In the genomic region with DNA sequence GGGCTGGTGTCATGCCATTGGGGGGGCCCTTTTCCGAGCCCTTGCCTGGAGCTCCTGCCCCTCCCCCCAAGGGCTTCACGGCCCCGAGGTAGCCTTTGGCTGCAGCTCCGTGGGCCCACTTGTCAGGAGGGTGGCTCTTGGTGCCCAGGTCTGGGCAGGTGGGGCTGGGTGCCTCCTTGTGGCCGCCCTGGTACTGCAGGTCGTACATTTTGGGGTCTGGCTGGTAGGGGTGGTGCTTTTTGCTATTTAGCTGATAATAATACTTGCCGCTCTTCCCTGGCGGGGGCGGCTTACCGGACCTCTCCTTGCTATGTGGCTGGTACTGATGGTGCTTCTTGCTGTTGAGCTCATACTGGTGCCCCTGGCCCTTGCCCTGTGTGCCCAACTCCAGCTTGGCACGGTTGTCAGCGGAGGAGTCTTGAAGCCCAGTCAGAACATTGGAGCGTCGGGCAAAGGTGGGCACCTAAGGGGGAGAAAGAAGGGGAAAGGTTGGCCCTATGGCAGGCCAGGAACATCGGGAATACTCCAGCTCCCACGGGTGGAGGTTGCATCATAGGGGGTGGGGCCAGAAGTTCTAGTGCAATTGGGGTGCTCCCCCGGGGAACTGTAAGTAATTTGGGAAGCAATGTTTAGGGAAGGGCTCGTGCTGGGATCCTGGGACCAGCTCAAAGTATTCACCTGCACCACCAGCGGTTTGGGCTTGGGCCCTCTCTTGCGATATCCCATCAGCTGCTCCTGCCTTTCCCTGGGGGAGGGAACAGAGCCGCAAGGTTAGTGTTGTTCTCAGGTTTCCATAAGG, we compare ENCODE assay signal across 8 mouse cellular contexts. TPM values are rescaled to one million over a fixed set of nuclear protein-coding genes. Genes with fewer than 3 reads are reported as not detected.
DNase-seq lines count a peak whose midpoint lies in the region; ATAC-seq and TF ChIP-seq lines count a peak whose summit lies in the region.

No protein-coding gene starts in this region.

- peak; percentile 61 for TF ChIP-seq CTCF in ES-Bruce4 (IDR thresholded peaks at IDR 0.05; ENCODE audit: low read depth, low read length)

- no peak overlapping the region for H3K9ac ChIP-seq in intestine, embryonic 14.5 days (ENCODE audit: low read length)
- H3K9ac ChIP-seq in intestine, embryonic 16.5 days (ENCODE audit: low read depth, low read length): no peak overlapping the region
- no peak overlapping the region for H3K9ac ChIP-seq in ES-Bruce4 (ENCODE audit: low read depth, poor library complexity, severe bottlenecking)
- no peak overlapping the region for H3K9ac ChIP-seq in hindbrain, embryonic 11.5 days (ENCODE audit: low read depth, low read length)

- peaks cover 64% of the 10 kb centered on the region for H3K4me1 ChIP-seq in intestine, embryonic 14.5 days (replicated peaks; ENCODE audit: control insufficient read depth, insufficient read depth, low read length)
- H3K4me1 ChIP-seq in intestine, embryonic 16.5 days (ENCODE audit: control insufficient read depth, insufficient read depth, low read length): peaks cover 70% of the 10 kb centered on the region
- H3K4me1 ChIP-seq in ES-Bruce4 (ENCODE audit: control insufficient read depth, insufficient read depth, low read length): no peaks in the 10 kb centered on the region
- peaks cover 44% of the 10 kb centered on the region for H3K4me1 ChIP-seq in hindbrain, embryonic 11.5 days (replicated peaks; ENCODE audit: control insufficient read depth, insufficient read depth, low read length)

- H3K4me2 ChIP-seq in intestine, embryonic 14.5 days (ENCODE audit: low read length): no peak overlapping the region
- H3K4me2 ChIP-seq in intestine, embryonic 16.5 days (ENCODE audit: low read depth, low read length): no peak overlapping the region
- H3K4me2 ChIP-seq in hindbrain, embryonic 11.5 days (replicated peaks; ENCODE audit: low read depth, low read length): no peak overlapping the region

- peak; percentile 82 for DNase-seq in intestine, embryonic 14.5 days (ENCODE audit: low spot score)
- DNase-seq in cerebellum, postnatal 14 days: peak; percentile 73 to 82
- peak; percentile 71 for DNase-seq in hindbrain, embryonic 11.5 days (ENCODE audit: low spot score)
- DNase-seq in lung, adult 18-20 months: peak; percentile 65 to 71
- peak; percentile 59 for DNase-seq in retina, embryonic 14.5 days (ENCODE audit: low spot score)

- TF ChIP-seq POLR2A in ES-Bruce4 (IDR thresholded peaks at IDR 0.05; ENCODE audit: insufficient read depth, low read length): no peak

- peaks cover 36% of the 10 kb centered on the region for H3K36me3 ChIP-seq in intestine, embryonic 14.5 days (ENCODE audit: control insufficient read depth, insufficient read depth, low read length)
- peaks cover 13% of the 10 kb centered on the region for H3K36me3 ChIP-seq in intestine, embryonic 16.5 days (ENCODE audit: control insufficient read depth, insufficient read depth, low read length)
- H3K36me3 ChIP-seq in ES-Bruce4 (ENCODE audit: control insufficient read depth, insufficient read depth, low read length, poor library complexity, severe bottlenecking): no peaks in the 10 kb centered on the region
- no peaks in the 10 kb centered on the region; the same call in 1 of the 2 replicates for H3K36me3 ChIP-seq in hindbrain, embryonic 11.5 days (ENCODE audit: control insufficient read depth, insufficient read depth, low read length)

- WGBS in intestine, embryonic 14.5 days: 47% methylated on average over 21 of the region's 21 CpGs
- WGBS in intestine, embryonic 16.5 days: 49% methylated on average over 21 of the region's 21 CpGs
- WGBS in hindbrain, embryonic 11.5 days: 8% methylated on average over 21 of the region's 21 CpGs

- ATAC-seq in intestine, embryonic 14.5 days (replicated peaks; ENCODE audit: low FRiP score, low TSS enrichment, low read depth): no peak
- no peak for ATAC-seq in intestine, embryonic 16.5 days
- no peak for ATAC-seq in hindbrain, embryonic 11.5 days (ENCODE audit: low FRiP score)
- ATAC-seq in erythroblast, adult 5-6 weeks (replicated peaks; ENCODE audit: low FRiP score, poor library complexity, severe bottlenecking): no peak

- H3K27ac ChIP-seq in intestine, embryonic 14.5 days (ENCODE audit: low read depth): no peak overlapping the region
- no peak overlapping the region for H3K27ac ChIP-seq in intestine, embryonic 16.5 days (ENCODE audit: low read length)
- H3K27ac ChIP-seq in ES-Bruce4 (ENCODE audit: insufficient read depth, low read length): no peak overlapping the region
- no peak overlapping the region for H3K27ac ChIP-seq in hindbrain, embryonic 11.5 days (ENCODE audit: low read depth, low read length)

- H3K9me3 ChIP-seq in intestine, embryonic 14.5 days (ENCODE audit: control insufficient read depth, low read length): no peaks in the 10 kb centered on the region
- no peaks in the 10 kb centered on the region for H3K9me3 ChIP-seq in intestine, embryonic 16.5 days (ENCODE audit: control insufficient read depth, low read length)
- H3K9me3 ChIP-seq in ES-Bruce4 (replicated peaks; ENCODE audit: control insufficient read depth, insufficient read depth, low read length, poor library complexity, severe bottlenecking): no peaks in the 10 kb centered on the region
- no peaks in the 10 kb centered on the region for H3K9me3 ChIP-seq in hindbrain, embryonic 11.5 days (ENCODE audit: control insufficient read depth, low read length)

- H3K4me3 ChIP-seq in intestine, embryonic 14.5 days (ENCODE audit: low read depth, low read length): no peak overlapping the region
- no peak overlapping the region for H3K4me3 ChIP-seq in intestine, embryonic 16.5 days (ENCODE audit: low read length)
- 0 out of 2 replicates have a peak overlapping the region, but pooled peaks have one; percentile 11 for H3K4me3 ChIP-seq in ES-Bruce4 (ENCODE audit: low read depth, low read length)
- H3K4me3 ChIP-seq in hindbrain, embryonic 11.5 days (ENCODE audit: low read depth, low read length): peak overlapping the region; percentile 14; the same call in 1 of the 2 replicates

- peaks cover 18% of the 10 kb centered on the region for H3K27me3 ChIP-seq in intestine, embryonic 14.5 days (replicated peaks; ENCODE audit: control insufficient read depth, insufficient read depth, low read length)
- H3K27me3 ChIP-seq in intestine, embryonic 16.5 days (replicated peaks; ENCODE audit: control insufficient read depth, insufficient read depth, low read length): no peaks in the 10 kb centered on the region
- peaks cover 43% of the 10 kb centered on the region for H3K27me3 ChIP-seq in ES-Bruce4 (ENCODE audit: control insufficient read depth, insufficient read depth, low read length, poor library complexity, severe bottlenecking)
- H3K27me3 ChIP-seq in hindbrain, embryonic 11.5 days (ENCODE audit: control insufficient read depth, insufficient read depth, low read length): peaks cover 56% of the 10 kb centered on the region

- no peak for TF ChIP-seq EP300 in ES-Bruce4 (IDR thresholded peaks at IDR 0.05; ENCODE audit: insufficient read depth, low read depth, low read length)

RNA-seq across cellular contexts. Expression of a gene that starts 4.0 kb away (rescaled TPM):
- 9.9 and 10.5 TPM in 2 replicates for polyA plus RNA-seq in intestine, embryonic 14.5 days (2014; fragmentation: Nextera tagmentation; extraction: Ambion mirVana)
- polyA plus RNA-seq in intestine, embryonic 16.5 days (2015; fragmentation: Nextera tagmentation; extraction: Ambion mirVana): 9.3 and 10.0 TPM in 2 replicates
- 0.32 and 0.46 TPM in 2 replicates for polyA plus RNA-seq in ES-Bruce4 (2011; ENCODE audit: insufficient read depth, insufficient read length, low read depth, missing spikeins)
- 5.4 and 7.1 TPM in 2 replicates for polyA plus RNA-seq in hindbrain, embryonic 11.5 days (2014; fragmentation: Nextera tagmentation; extraction: Ambion mirVana)
- total RNA-seq in erythroblast, adult 5-6 weeks (2015; ENCODE audit: low replicate concordance): 4.8 and 7.7 TPM in 2 replicates
- 4.3 and 9.4 TPM in 2 replicates for total RNA-seq in erythroblast, adult 5-6 weeks (2017; ENCODE audit: low replicate concordance)

RNA-seq across cellular contexts. Expression of a gene that starts 41.3 kb away (rescaled TPM):
- polyA plus RNA-seq in intestine, embryonic 14.5 days (2014; fragmentation: Nextera tagmentation; extraction: Ambion mirVana): 7.7 and 11.4 TPM in 2 replicates
- polyA plus RNA-seq in intestine, embryonic 16.5 days (2015; fragmentation: Nextera tagmentation; extraction: Ambion mirVana): 8.1 and 8.5 TPM in 2 replicates
- polyA plus RNA-seq in ES-Bruce4 (2011; ENCODE audit: insufficient read depth, insufficient read length, low read depth, missing spikeins): 0.75 and 1.7 TPM in 2 replicates
- 9.1 and 9.3 TPM in 2 replicates for polyA plus RNA-seq in hindbrain, embryonic 11.5 days (2014; fragmentation: Nextera tagmentation; extraction: Ambion mirVana)
- 0.38 and 0.42 TPM in 2 replicates for total RNA-seq in erythroblast, adult 5-6 weeks (2015; ENCODE audit: low replicate concordance)
- 0.70 and 1.4 TPM in 2 replicates for total RNA-seq in erythroblast, adult 5-6 weeks (2017; ENCODE audit: low replicate concordance)

RNA-seq across cellular contexts. Expression of a gene that starts 59.3 kb away (rescaled TPM):
- 31.5 and 32.0 TPM in 2 replicates for polyA plus RNA-seq in intestine, embryonic 14.5 days (2014; fragmentation: Nextera tagmentation; extraction: Ambion mirVana)
- polyA plus RNA-seq in intestine, embryonic 16.5 days (2015; fragmentation: Nextera tagmentation; extraction: Ambion mirVana): 17.8 and 18.1 TPM in 2 replicates
- 11.6 and 12.9 TPM in 2 replicates for polyA plus RNA-seq in ES-Bruce4 (2011; ENCODE audit: insufficient read depth, insufficient read length, low read depth, missing spikeins)
- 44.4 and 54.5 TPM in 2 replicates for polyA plus RNA-seq in hindbrain, embryonic 11.5 days (2014; fragmentation: Nextera tagmentation; extraction: Ambion mirVana)
- total RNA-seq in erythroblast, adult 5-6 weeks (2015; ENCODE audit: low replicate concordance): 0.19 and 0.42 TPM in 2 replicates
- total RNA-seq in erythroblast, adult 5-6 weeks (2017; ENCODE audit: low replicate concordance): not detected in 2 replicates

Comparison
In these comparisons a context has a peak if more than half of its experiments do, and no peak if none do; other contexts are left out.
1. H3K4me3 ChIP-seq: peak in ES-Bruce4 (single experiment) and hindbrain, embryonic 11.5 days (single experiment); none in intestine, embryonic 14.5 days (single experiment) and intestine, embryonic 16.5 days (single experiment).
2. Peak in every context shown above with its lines, with median percentiles within 50 percentile points of each other: DNase-seq.